Mouse (Mus musculus): ENCODE measurements around the gene Zfp36l2.
A peak's percentile ranks its signal among the peaks of the same experiment; 100 is the strongest.

The Zfp36l2 gene

GRCm38 (mm10) chr17:84177481-84177880 is 10.3 kb downstream of the Zfp36l2 start:
- DNase-seq (ENCODE audit: low spot score in 2 of 2), result peak in 1 of 2 experiments; percentile 5

- peak in 1 of 2 experiments; percentile 3 for DNase-seq (ENCODE audit: low spot score in 2 of 2)
Measured at GRCm38 (mm10) chr17:84176446-84176845, 11.3 kb downstream of the Zfp36l2 start.

- DNase-seq (ENCODE audit: low spot score in 2 of 2), result peak in 1 of 2 experiments; percentile 5
Measured at GRCm38 (mm10) chr17:84175196-84175595, 12.6 kb downstream of the Zfp36l2 start.

GRCm38 (mm10) chr17:84167377-84167776 is 20.4 kb downstream of the Zfp36l2 start:
- peak; percentile 1 to 4 for DNase-seq (ENCODE audit: low spot score in 2 of 2)

- DNase-seq (ENCODE audit: low spot score in 2 of 2), result peak; percentile 0 to 5
Measured at GRCm38 (mm10) chr17:84166135-84166860, 21.4 kb downstream of the Zfp36l2 start.

GRCm38 (mm10) chr17:84165735-84166134 is 22.0 kb downstream of the Zfp36l2 start:
- DNase-seq (ENCODE audit: low spot score in 2 of 2), result peak; percentile 0 to 4

GRCm38 (mm10) chr17:84164146-84164545 is 23.6 kb downstream of the Zfp36l2 start:
- peak in 1 of 2 experiments; percentile 4 for DNase-seq (ENCODE audit: low spot score in 2 of 2)

GRCm38 (mm10) chr17:84163066-84163785 is 24.5 kb downstream of the Zfp36l2 start:
- DNase-seq (ENCODE audit: low spot score in 2 of 2), result peak; percentile 1 to 7

- DNase-seq (ENCODE audit: low spot score in 2 of 2), result peak; percentile 0 to 6
Measured at GRCm38 (mm10) chr17:84162211-84162760, 25.5 kb downstream of the Zfp36l2 start.

GRCm38 (mm10) chr17:84161231-84161854 is 26.4 kb downstream of the Zfp36l2 start:
- DNase-seq (ENCODE audit: low spot score in 2 of 2), result peak; percentile 16 to 33

- no peak for DNase-seq (ENCODE audit: low spot score in 2 of 2)
Measured at GRCm38 (mm10) chr17:84158891-84159290, 28.9 kb downstream of the Zfp36l2 start.

GRCm38 (mm10) chr17:84158461-84158795 is 29.3 kb downstream of the Zfp36l2 start:
- DNase-seq (ENCODE audit: low spot score in 2 of 2), result no peak

GRCm38 (mm10) chr17:84157743-84158460 is 29.8 kb downstream of the Zfp36l2 start:
- DNase-seq (ENCODE audit: low spot score in 2 of 2), result no peak

- DNase-seq (ENCODE audit: low spot score in 2 of 2), result peak; percentile 0 to 7
Measured at GRCm38 (mm10) chr17:84156748-84157742, 30.7 kb downstream of the Zfp36l2 start.

- peak in 1 of 2 experiments; percentile 3 for DNase-seq (ENCODE audit: low spot score in 2 of 2)
Measured at GRCm38 (mm10) chr17:84156227-84156573, 31.5 kb downstream of the Zfp36l2 start.

- DNase-seq (ENCODE audit: low spot score in 2 of 2), result no peak
Measured at GRCm38 (mm10) chr17:84155516-84156226, 32.1 kb downstream of the Zfp36l2 start.

GRCm38 (mm10) chr17:84155029-84155338 is 32.8 kb downstream of the Zfp36l2 start:
- peak in 1 of 2 experiments; percentile 5 for DNase-seq (ENCODE audit: low spot score in 2 of 2)

- DNase-seq (ENCODE audit: low spot score in 2 of 2), result peak in 1 of 2 experiments; percentile 19
Measured at GRCm38 (mm10) chr17:84154302-84155028, 33.3 kb downstream of the Zfp36l2 start.

Data from spleen, postnatal 14 days (tissue).